Mouse (Mus musculus) stomach, embryonic 14.5 days (tissue): ENCODE measurements around the gene Cfap97d1. TPM values are rescaled to one million over a fixed set of nuclear protein-coding genes. Genes with fewer than 3 reads are reported as not detected.

Experiments used
- ATAC-seq: fragments of 200-750 bp; cut with Nextera tagmentation; 2 replicates; pipeline ENCODE4 v1.8.0; 2017; ENCODE audit warnings: low read depth, moderate TSS enrichment; ENCODE audit not compliant: insufficient number of reproducible peaks, insufficient read depth, low FRiP score
- H3K27ac ChIP-seq: fragments of 300-500 bp; sonication (generic); 2 replicates; pipeline ENCODE4 v1.5.1; 2014; ENCODE audit warnings: mild to moderate bottlenecking, low read length, moderate library complexity, mixed read lengths
- H3K27me3 ChIP-seq: fragments of 300-500 bp; sonication (generic); 2 replicates; pipeline ENCODE4 v1.6.1; 2014; ENCODE audit warnings: low read length, control low read depth, mixed read lengths; ENCODE audit not compliant: control insufficient read depth, insufficient read depth
- H3K36me3 ChIP-seq: fragments of 300-500 bp; sonication (generic); 2 replicates; pipeline ENCODE4 v1.6.1; 2014; ENCODE audit warnings: mild to moderate bottlenecking, control low read depth, low read length, moderate library complexity, mixed read lengths; ENCODE audit not compliant: control insufficient read depth, insufficient read depth
- H3K4me1 ChIP-seq: fragments of 300-500 bp; sonication (generic); 2 replicates; pipeline ENCODE4 v1.6.1; 2014; ENCODE audit warnings: low read length, control low read depth, mixed read lengths; ENCODE audit not compliant: control insufficient read depth, insufficient read depth
- H3K4me2 ChIP-seq: fragments of 300-500 bp; sonication (generic); replicated peaks from 2 replicates; pipeline ENCODE4 v1.6.1; 2014; ENCODE audit warnings: low read depth, low read length, control low read depth
- H3K4me3 ChIP-seq: fragments of 300-500 bp; sonication (generic); 2 replicates; pipeline ENCODE4 v1.5.1; 2014; ENCODE audit warnings: low read depth, low read length, control low read depth
- H3K9ac ChIP-seq: fragments of 300-500 bp; sonication (generic); replicated peaks from 2 replicates; pipeline ENCODE4 v1.6.1; 2014; ENCODE audit warnings: low read depth, mild to moderate bottlenecking, control low read depth, low read length, moderate library complexity, mixed read lengths
- H3K9me3 ChIP-seq: fragments of 300-500 bp; sonication (generic); 2 replicates; pipeline ENCODE4 v1.6.1; 2016; ENCODE audit warnings: low read depth, low read length, control low read depth; ENCODE audit not compliant: control insufficient read depth
- WGBS: fragments of 180-500 bp; shearing (Covaris S2); extraction: QIAGEN DNeasy Blood & Tissue Kit; methylation state at CpG from one replicate; pipeline ENCODE4 v1.1.7; 2014; 5-methylcytosine and 5-hydroxymethylcytosine counted together
- polyA plus RNA-seq: library from polyadenylated mRNA; unstranded; fragments of >200 nt; fragmentation: Nextera tagmentation; extraction: Ambion mirVana; gene quantifications from 2 replicates; pipeline ENCODE4 v1.2.1, GENCODE M21; 2014

Gene Cfap97d1
- polyA plus RNA-seq, 1 experiment from 2014 or later: not detected

GRCm38 (mm10) chr11:101968791-101969190 lies 15.3 kb upstream of the Cfap97d1 start:
- Histone ChIP-seq H3K9ac (no peak overlapping the region), H3K9me3 (no peaks in the 10 kb centered on the region), H3K4me2 (no peak overlapping the region), H3K27ac (no peak overlapping the region), H3K4me3 (no peak overlapping the region), H3K36me3 (no peaks in the 10 kb centered on the region; the same call in 1 of the 2 replicates), H3K27me3 (peaks cover 22% of the 10 kb centered on the region), H3K4me1 (peaks cover 5% of the 10 kb centered on the region; the same call in 1 of the 2 replicates)
- peak; percentile 57 for ATAC-seq
- under 1% methylated on average over 5 of the region's 5 CpGs for WGBS

GRCm38 (mm10) chr11:101969835-101970234 lies 14.2 kb upstream of the Cfap97d1 start:
- no peak overlapping the region for H3K4me3 ChIP-seq
- no peak overlapping the region for H3K9ac ChIP-seq
- H3K9me3 ChIP-seq: no peaks in the 10 kb centered on the region
- no peak for ATAC-seq
- H3K36me3 ChIP-seq: no peaks in the 10 kb centered on the region; the same call in 1 of the 2 replicates
- 79% methylated on average over 13 of the region's 13 CpGs for WGBS
- no peak overlapping the region for H3K27ac ChIP-seq
- no peak overlapping the region for H3K4me2 ChIP-seq
- peaks cover 5% of the 10 kb centered on the region; the same call in 1 of the 2 replicates for H3K4me1 ChIP-seq
- H3K27me3 ChIP-seq: 0 out of 2 replicates have a peak, but pooled peaks cover 15% of the 10 kb centered on the region

GRCm38 (mm10) chr11:101971410-101971809 lies 12.7 kb upstream of the Cfap97d1 start:
- no peak for ATAC-seq
- Histone ChIP-seq H3K36me3 (no peaks in the 10 kb centered on the region; the same call in 1 of the 2 replicates), H3K27ac (no peak overlapping the region), H3K4me1 (peaks cover 5% of the 10 kb centered on the region; the same call in 1 of the 2 replicates), H3K9ac (no peak overlapping the region), H3K4me2 (no peak overlapping the region), H3K9me3 (no peaks in the 10 kb centered on the region), H3K4me3 (no peak overlapping the region), H3K27me3 (0 out of 2 replicates have a peak, but pooled peaks cover 1% of the 10 kb centered on the region)
- 47% methylated on average over 3 of the region's 3 CpGs for WGBS

GRCm38 (mm10) chr11:101972097-101972496 lies 12.0 kb upstream of the Cfap97d1 start:
- H3K27me3 ChIP-seq: no peaks in the 10 kb centered on the region
- ATAC-seq: no peak
- H3K9me3 ChIP-seq: no peaks in the 10 kb centered on the region
- no peak overlapping the region for H3K4me2 ChIP-seq
- H3K4me3 ChIP-seq: no peak overlapping the region
- H3K9ac ChIP-seq: no peak overlapping the region
- H3K36me3 ChIP-seq: no peaks in the 10 kb centered on the region; the same call in 1 of the 2 replicates
- peaks cover 5% of the 10 kb centered on the region; the same call in 1 of the 2 replicates for H3K4me1 ChIP-seq
- 85% methylated on average over 3 of the region's 3 CpGs for WGBS
- H3K27ac ChIP-seq: no peak overlapping the region

GRCm38 (mm10) chr11:101972651-101973050 lies 11.4 kb upstream of the Cfap97d1 start:
- no peaks in the 10 kb centered on the region for H3K9me3 ChIP-seq
- no peaks in the 10 kb centered on the region for H3K27me3 ChIP-seq
- WGBS: 90% methylated on average over 5 of the region's 5 CpGs
- no peak overlapping the region for H3K4me3 ChIP-seq
- H3K4me1 ChIP-seq: peaks cover 5% of the 10 kb centered on the region; the same call in 1 of the 2 replicates
- no peak overlapping the region for H3K27ac ChIP-seq
- H3K36me3 ChIP-seq: no peaks in the 10 kb centered on the region; the same call in 1 of the 2 replicates
- no peak for ATAC-seq
- H3K4me2 ChIP-seq: no peak overlapping the region
- no peak overlapping the region for H3K9ac ChIP-seq

GRCm38 (mm10) chr11:101973496-101973895 lies 10.6 kb upstream of the Cfap97d1 start:
- no peak overlapping the region for H3K9ac ChIP-seq
- H3K27ac ChIP-seq: no peak overlapping the region
- ATAC-seq: no peak
- H3K4me2 ChIP-seq: no peak overlapping the region
- no peaks in the 10 kb centered on the region for H3K9me3 ChIP-seq
- 82% methylated on average over 9 of the region's 9 CpGs for WGBS
- no peak overlapping the region for H3K4me3 ChIP-seq
- no peaks in the 10 kb centered on the region for H3K27me3 ChIP-seq
- peaks cover 3% of the 10 kb centered on the region; the same call in 1 of the 2 replicates for H3K4me1 ChIP-seq
- H3K36me3 ChIP-seq: no peaks in the 10 kb centered on the region; the same call in 1 of the 2 replicates

- no peak for ATAC-seq
- H3K9me3 ChIP-seq: no peaks in the 10 kb centered on the region
- H3K4me3 ChIP-seq: no peak overlapping the region
- no peaks in the 10 kb centered on the region; the same call in 1 of the 2 replicates for H3K36me3 ChIP-seq
- no peaks in the 10 kb centered on the region for H3K4me1 ChIP-seq
- no peak overlapping the region for H3K9ac ChIP-seq
- no peaks in the 10 kb centered on the region for H3K27me3 ChIP-seq
- H3K4me2 ChIP-seq: no peak overlapping the region
- 24% methylated on average over 6 of the region's 6 CpGs for WGBS
- H3K27ac ChIP-seq: no peak overlapping the region
Observed at GRCm38 (mm10) chr11:101974181-101974580, 9.9 kb upstream of the Cfap97d1 start.

- H3K27me3 ChIP-seq: no peaks in the 10 kb centered on the region
- H3K9ac ChIP-seq: no peak overlapping the region
- H3K4me1 ChIP-seq: no peaks in the 10 kb centered on the region
- no peak overlapping the region for H3K27ac ChIP-seq
- no peaks in the 10 kb centered on the region; the same call in 1 of the 2 replicates for H3K36me3 ChIP-seq
- ATAC-seq: no peak
- no peaks in the 10 kb centered on the region for H3K9me3 ChIP-seq
- no peak overlapping the region for H3K4me2 ChIP-seq
- H3K4me3 ChIP-seq: no peak overlapping the region
- 54% methylated on average over 9 of the region's 9 CpGs for WGBS
Observed at GRCm38 (mm10) chr11:101974923-101975322, 9.2 kb upstream of the Cfap97d1 start.

GRCm38 (mm10) chr11:101976949-101977348 lies 7.1 kb upstream of the Cfap97d1 start:
- Histone ChIP-seq H3K27ac (no peak overlapping the region), H3K36me3 (no peaks in the 10 kb centered on the region; the same call in 1 of the 2 replicates), H3K9ac (no peak overlapping the region), H3K4me3 (no peak overlapping the region), H3K27me3 (no peaks in the 10 kb centered on the region), H3K4me2 (no peak overlapping the region), H3K4me1 (no peaks in the 10 kb centered on the region), H3K9me3 (no peaks in the 10 kb centered on the region)
- 94% methylated on average over 7 of the region's 7 CpGs for WGBS
- no peak for ATAC-seq
